Mouse (Mus musculus) ovary, postnatal 14 days (tissue): ENCODE results near the gene Gm3604.
"Not testable (repeated sequence)": the region's sequence is repeated elsewhere in the genome, so short reads cannot be mapped to it uniquely, and the experiment has no call there.

ENCODE experiments used
- DNase-seq: peaks from one replicate; pipeline ENCODE4 v3.0.0; 2022; ENCODE audit warnings: low spot score

The Gm3604 gene

DNA sequence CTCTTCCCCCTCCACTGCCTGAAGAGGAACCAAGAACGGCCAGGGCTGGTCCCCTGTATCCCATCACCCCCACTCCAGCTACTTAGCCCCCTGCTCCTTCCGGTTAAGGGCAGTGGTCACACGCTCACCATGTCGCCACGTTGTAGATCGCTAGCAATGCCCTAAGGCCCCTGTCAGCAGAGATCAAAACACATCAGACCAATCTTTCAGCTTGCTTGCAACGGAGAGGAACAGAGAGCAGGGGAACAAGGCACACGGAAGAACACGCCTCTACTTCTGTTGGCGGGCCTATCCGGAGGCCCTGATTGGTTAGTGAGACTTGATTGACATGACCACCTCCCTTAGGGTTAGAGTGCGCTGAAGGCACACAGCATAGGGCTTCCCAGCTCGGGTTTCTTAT is at the start of gene Gm3604:
Gm3604 (minus strand) TSS at position 226 of the 400 bp plus-strand sequence.
- DNase-seq, result peak; percentile 33

DNA sequence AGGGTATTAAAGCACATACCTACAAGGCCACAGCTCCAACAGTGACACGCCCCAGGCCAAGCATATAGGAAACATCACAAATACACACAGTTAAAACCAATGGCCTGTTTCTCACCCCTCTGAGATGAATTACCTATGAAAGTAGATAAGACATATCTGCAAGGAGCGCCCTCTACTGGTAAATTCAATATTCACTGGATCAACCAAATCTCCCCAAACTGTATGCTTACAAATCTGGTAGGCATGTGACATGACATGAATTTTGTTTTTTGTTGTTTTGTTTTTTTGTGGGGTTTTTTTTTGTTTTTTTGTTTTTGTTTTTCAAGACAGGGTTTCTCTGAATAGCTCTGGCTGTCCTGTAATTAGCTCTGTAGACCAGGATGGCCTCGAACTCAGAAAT is 16.2 kb upstream of the Gm3604 start:
- DNase-seq, result not testable (repeated sequence)

DNA sequence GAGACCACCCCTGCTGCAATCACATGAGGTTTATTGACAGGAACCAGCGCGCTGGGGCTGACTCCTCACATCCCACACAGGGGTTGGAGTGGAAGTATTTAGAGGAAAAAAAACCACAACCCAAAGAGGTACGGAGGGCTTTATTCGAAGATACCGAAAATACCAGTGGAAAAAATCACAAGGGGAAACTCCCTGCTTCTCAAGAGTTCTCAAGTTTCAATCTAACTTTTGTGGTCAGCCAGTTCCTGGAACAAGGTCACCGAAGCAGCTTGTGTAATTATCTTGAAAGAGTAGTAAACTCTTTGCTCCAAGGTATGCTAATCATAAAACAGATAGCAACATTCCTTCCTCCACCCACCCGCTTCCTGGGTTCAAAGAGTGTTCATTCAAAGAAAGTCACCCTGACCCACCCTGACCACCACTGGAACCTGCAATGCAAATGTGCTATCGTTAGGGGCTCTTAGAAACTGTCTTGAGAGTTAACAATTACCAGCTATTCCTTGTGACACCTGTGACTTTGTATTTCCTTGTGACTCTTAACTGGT is 7.2 kb upstream of the Gm3604 start:
- not testable (repeated sequence) for DNase-seq

DNA sequence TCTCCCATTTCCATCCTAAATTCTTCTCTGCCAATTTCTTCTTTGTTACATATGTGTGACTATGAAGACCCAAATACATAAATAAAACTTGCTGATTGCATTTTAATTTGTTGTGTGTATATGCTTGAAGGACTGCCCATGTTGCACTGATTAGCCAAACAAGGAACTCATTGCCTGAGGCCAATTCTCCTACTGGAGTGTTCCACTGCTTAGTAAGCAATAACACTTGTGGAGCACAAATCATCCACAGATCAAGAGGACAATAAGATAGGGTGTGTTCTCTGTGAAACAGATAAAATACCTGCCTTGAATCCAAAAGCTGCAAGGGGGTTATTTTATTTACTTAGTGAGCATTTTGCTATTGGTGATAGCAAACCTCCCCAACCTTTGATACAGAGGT is 51.2 kb downstream of the Gm3604 start:
- no peak for DNase-seq

DNA sequence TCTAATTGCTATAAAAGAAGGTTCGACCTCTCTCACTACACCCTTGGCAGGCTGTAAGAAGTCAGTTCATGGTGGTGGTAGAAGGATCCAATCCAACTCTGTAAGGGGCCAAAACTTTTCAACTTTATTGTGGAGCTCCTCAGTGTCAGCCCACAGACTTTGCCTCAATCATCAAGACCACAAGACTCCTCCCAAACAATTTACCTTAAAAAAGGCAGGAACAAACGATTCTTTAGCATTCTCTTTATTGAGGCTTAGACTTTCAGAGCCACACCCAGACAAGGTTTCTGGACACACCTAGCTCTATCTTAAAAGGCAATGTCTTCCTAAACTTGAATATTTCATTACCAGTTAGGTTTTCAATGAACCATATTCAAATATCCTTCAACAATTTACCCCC is 51.6 kb downstream of the Gm3604 start:
- no peak for DNase-seq
